Mouse (Mus musculus) thymus, adult 2 months (tissue): ENCODE results near the gene Sept8.

ENCODE experiments used
- CTCF ChIP-seq: fragments of 200-500 bp; IDR thresholded peaks from 2 replicates; pipeline ENCODE4 v1.5.1; 2012; ENCODE audit warnings: mild to moderate bottlenecking, control low read depth, low read length, moderate library complexity, borderline replicate concordance; ENCODE audit not compliant: control insufficient read depth, poor library complexity, insufficient read depth; ENCODE audit errors: extremely low read depth
- POLR2A ChIP-seq: fragments of 200-500 bp; IDR thresholded peaks from 2 replicates; pipeline ENCODE4 v1.6.1; 2012; ENCODE audit warnings: mild to moderate bottlenecking, low read length, control low read depth, moderate library complexity; ENCODE audit not compliant: control insufficient read depth, poor library complexity, insufficient read depth; ENCODE audit errors: extremely low read depth

DNA sequence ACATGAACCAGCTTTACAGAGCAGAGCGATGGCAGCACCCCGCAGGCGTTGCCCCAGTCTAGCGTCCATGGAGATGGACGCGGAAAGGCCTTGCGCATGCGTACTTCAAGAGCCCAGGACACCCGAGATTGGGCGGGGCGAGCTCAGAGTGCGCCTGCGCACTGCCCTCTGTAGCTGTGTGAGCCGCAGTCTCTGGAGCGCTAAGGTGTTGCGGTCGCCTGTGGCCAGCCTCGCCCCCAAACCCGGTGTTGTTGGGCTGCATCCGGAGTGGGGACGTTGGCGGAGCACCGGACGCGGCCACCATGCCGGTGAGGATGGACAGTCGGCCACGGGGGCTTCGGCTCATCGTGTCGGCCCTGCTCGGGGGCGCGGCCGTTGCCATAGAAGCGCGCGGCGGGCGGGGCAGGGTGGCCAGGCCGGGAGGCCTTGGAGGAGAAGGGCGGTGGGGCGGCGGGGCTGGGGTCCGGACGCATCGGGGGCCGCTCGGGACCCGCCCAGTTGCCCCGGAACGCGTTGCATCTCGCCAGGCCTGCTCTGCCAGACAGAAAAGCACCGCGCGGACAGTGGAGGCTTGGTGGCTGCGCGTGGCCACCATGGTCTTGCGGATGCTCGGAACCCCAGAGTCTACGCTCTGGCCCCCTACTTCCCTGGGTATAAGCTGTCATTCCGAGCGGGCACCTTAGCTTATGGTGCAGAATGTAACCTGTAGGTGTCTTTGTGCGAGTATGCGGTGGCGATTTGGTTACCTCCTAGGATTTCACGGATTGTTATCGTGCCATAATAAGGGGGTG, 48.4 kb downstream of the Sept8 start, which contains the start of gene Kif3a:
- 0 out of 2 replicates have a peak, but pooled peaks have one; percentile 21 for TF ChIP-seq POLR2A
- 0 out of 2 replicates have a peak, but pooled peaks have one; percentile 47 for TF ChIP-seq CTCF
